Mouse (Mus musculus): ENCODE results near the gene Ccdc62. TPM values are rescaled to one million over a fixed set of nuclear protein-coding genes. Genes with fewer than 3 reads are reported as not detected.
A peak's percentile ranks its signal among the peaks of the same experiment; 100 is the strongest.

Gene Ccdc62
- polyA plus RNA-seq, 1 experiment: 4.7 TPM

GRCm38 (mm10) chr5:124000824-124001223 is 70.3 kb downstream of the Ccdc62 start:
- Histone ChIP-seq H3K27me3 (ENCODE audit: control insufficient read depth, insufficient read depth, insufficient read length) (no peaks in the 10 kb centered on the region), H3K4me3 (no peak overlapping the region), H3K79me2 (ENCODE audit: control insufficient read depth, insufficient read depth) (no peaks in the 10 kb centered on the region), H3ac (ENCODE audit: control insufficient read depth, insufficient read length) (no peak overlapping the region), H3K36me3 (ENCODE audit: control insufficient read depth, insufficient read depth) (no peaks in the 10 kb centered on the region), H3K4me2 (ENCODE audit: low read depth) (no peak overlapping the region)
- TF ChIP-seq TCF12 (IDR thresholded peaks at IDR 0.05; ENCODE audit: insufficient read depth, poor library complexity, severe bottlenecking): no peak
- no peak for TF ChIP-seq TCF3 (IDR thresholded peaks at IDR 0.05; ENCODE audit: insufficient read length, low read depth)
- TF ChIP-seq CEBPB (IDR thresholded peaks at IDR 0.05; ENCODE audit: insufficient read depth, poor library complexity, severe bottlenecking): no peak
- TF ChIP-seq USF1 (IDR thresholded peaks at IDR 0.05; ENCODE audit: low read depth): no peak
- TF ChIP-seq MAX (IDR thresholded peaks at IDR 0.05; ENCODE audit: low read depth): no peak
- no peak for TF ChIP-seq POLR2AphosphoS2 (IDR thresholded peaks at IDR 0.05; ENCODE audit: insufficient read length, low read depth)

GRCm38 (mm10) chr5:124001274-124001673 is 70.8 kb downstream of the Ccdc62 start:
- TF ChIP-seq USF1 (IDR thresholded peaks at IDR 0.05; ENCODE audit: low read depth): no peak
- no peak for TF ChIP-seq TCF12 (IDR thresholded peaks at IDR 0.05; ENCODE audit: insufficient read depth, poor library complexity, severe bottlenecking)
- no peak for TF ChIP-seq CEBPB (IDR thresholded peaks at IDR 0.05; ENCODE audit: insufficient read depth, poor library complexity, severe bottlenecking)
- no peak for TF ChIP-seq TCF3 (IDR thresholded peaks at IDR 0.05; ENCODE audit: insufficient read length, low read depth)
- TF ChIP-seq E2F4 (IDR thresholded peaks at IDR 0.05; ENCODE audit: insufficient read depth): no peak
- no peak for TF ChIP-seq REST (IDR thresholded peaks at IDR 0.05; ENCODE audit: insufficient read depth, insufficient read length)
- no peak for TF ChIP-seq MYOG (IDR thresholded peaks at IDR 0.05; ENCODE audit: control insufficient read depth in 1 of 3, insufficient read depth in 1 of 3, insufficient read length in 2 of 3, low read depth in 2 of 3)
- no peak for TF ChIP-seq MAX (IDR thresholded peaks at IDR 0.05; ENCODE audit: low read depth)
- TF ChIP-seq MYOD1 (IDR thresholded peaks at IDR 0.05; ENCODE audit: control insufficient read depth in 1 of 3, insufficient read length in 2 of 3, low read depth in 2 of 3): no peak
- no peak for TF ChIP-seq POLR2AphosphoS2 (IDR thresholded peaks at IDR 0.05; ENCODE audit: insufficient read length, low read depth)
- no peak for TF ChIP-seq POLR2A (IDR thresholded peaks at IDR 0.05; ENCODE audit: insufficient read length, low read depth)
- no peak for TF ChIP-seq SRF (IDR thresholded peaks at IDR 0.05; ENCODE audit: control insufficient read depth, insufficient read length, low read depth)
- Histone ChIP-seq H3ac (ENCODE audit: control insufficient read depth, insufficient read length) (no peak overlapping the region), H3K36me3 (ENCODE audit: control insufficient read depth, insufficient read depth) (no peaks in the 10 kb centered on the region)

GRCm38 (mm10) chr5:124002876-124003275 is 72.4 kb downstream of the Ccdc62 start:
- TF ChIP-seq REST (IDR thresholded peaks at IDR 0.05; ENCODE audit: insufficient read depth, insufficient read length): no peak
- TF ChIP-seq MAX (IDR thresholded peaks at IDR 0.05; ENCODE audit: low read depth): no peak
- no peak for TF ChIP-seq TCF3 (IDR thresholded peaks at IDR 0.05; ENCODE audit: insufficient read length, low read depth)
- TF ChIP-seq TCF12 (IDR thresholded peaks at IDR 0.05; ENCODE audit: insufficient read depth, poor library complexity, severe bottlenecking): no peak
- TF ChIP-seq E2F4 (IDR thresholded peaks at IDR 0.05; ENCODE audit: insufficient read depth): no peak
- no peak for TF ChIP-seq POLR2A (IDR thresholded peaks at IDR 0.05; ENCODE audit: insufficient read length, low read depth)
- peak in 1 of 3 experiments; percentile 39 for TF ChIP-seq MYOD1 (IDR thresholded peaks at IDR 0.05; ENCODE audit: control insufficient read depth in 1 of 3, insufficient read length in 2 of 3, low read depth in 2 of 3)
- peak in 1 of 3 experiments; percentile 45 for TF ChIP-seq MYOG (IDR thresholded peaks at IDR 0.05; ENCODE audit: control insufficient read depth in 1 of 3, insufficient read depth in 1 of 3, insufficient read length in 2 of 3, low read depth in 2 of 3)
- no peak overlapping the region for H3ac ChIP-seq (ENCODE audit: control insufficient read depth, insufficient read length)
- no peaks in the 10 kb centered on the region for H3K27me3 ChIP-seq (ENCODE audit: control insufficient read depth, insufficient read depth, insufficient read length)
- H3K36me3 ChIP-seq (ENCODE audit: control insufficient read depth, insufficient read depth): no peaks in the 10 kb centered on the region
- H3K79me2 ChIP-seq (ENCODE audit: control insufficient read depth, insufficient read depth): no peaks in the 10 kb centered on the region
- no peak overlapping the region for H3K4me2 ChIP-seq (ENCODE audit: low read depth)
- no peak overlapping the region for H3K4me3 ChIP-seq

More at GRCm38 (mm10) chr5:124001274-124001673, 70.8 kb downstream of the Ccdc62 start:
- Histone ChIP-seq H3K27me3 (ENCODE audit: control insufficient read depth, insufficient read depth, insufficient read length) (no peaks in the 10 kb centered on the region), H3K4me2 (ENCODE audit: low read depth) (no peak overlapping the region), H3K4me3 (no peak overlapping the region), H3K79me2 (ENCODE audit: control insufficient read depth, insufficient read depth) (no peaks in the 10 kb centered on the region)

GRCm38 (mm10) chr5:124003375-124003774 is 72.9 kb downstream of the Ccdc62 start:
- no peak for TF ChIP-seq E2F4 (IDR thresholded peaks at IDR 0.05; ENCODE audit: insufficient read depth)
- no peak for TF ChIP-seq TCF3 (IDR thresholded peaks at IDR 0.05; ENCODE audit: insufficient read length, low read depth)
- no peak for TF ChIP-seq CEBPB (IDR thresholded peaks at IDR 0.05; ENCODE audit: insufficient read depth, poor library complexity, severe bottlenecking)
- no peak for TF ChIP-seq MAX (IDR thresholded peaks at IDR 0.05; ENCODE audit: low read depth)
- no peak for TF ChIP-seq MYOD1 (IDR thresholded peaks at IDR 0.05; ENCODE audit: control insufficient read depth in 1 of 3, insufficient read length in 2 of 3, low read depth in 2 of 3)
- TF ChIP-seq USF1 (IDR thresholded peaks at IDR 0.05; ENCODE audit: low read depth): no peak
- TF ChIP-seq POLR2AphosphoS2 (IDR thresholded peaks at IDR 0.05; ENCODE audit: insufficient read length, low read depth): no peak
- TF ChIP-seq SRF (IDR thresholded peaks at IDR 0.05; ENCODE audit: control insufficient read depth, insufficient read length, low read depth): no peak
- Histone ChIP-seq H3K4me2 (ENCODE audit: low read depth) (no peak overlapping the region), H3ac (ENCODE audit: control insufficient read depth, insufficient read length) (no peak overlapping the region), H3K4me3 (no peak overlapping the region), H3K79me2 (ENCODE audit: control insufficient read depth, insufficient read depth) (no peaks in the 10 kb centered on the region), H3K36me3 (ENCODE audit: control insufficient read depth, insufficient read depth) (no peaks in the 10 kb centered on the region), H3K27me3 (ENCODE audit: control insufficient read depth, insufficient read depth, insufficient read length) (no peaks in the 10 kb centered on the region)

- Histone ChIP-seq H3K4me2 (ENCODE audit: low read depth) (no peak overlapping the region), H3K36me3 (ENCODE audit: control insufficient read depth, insufficient read depth) (no peaks in the 10 kb centered on the region), H3K79me2 (ENCODE audit: control insufficient read depth, insufficient read depth) (no peaks in the 10 kb centered on the region), H3ac (ENCODE audit: control insufficient read depth, insufficient read length) (no peak overlapping the region), H3K4me3 (no peak overlapping the region), H3K27me3 (ENCODE audit: control insufficient read depth, insufficient read depth, insufficient read length) (no peaks in the 10 kb centered on the region)
- TF ChIP-seq MYOD1 (IDR thresholded peaks at IDR 0.05; ENCODE audit: control insufficient read depth in 1 of 3, insufficient read length in 2 of 3, low read depth in 2 of 3): peak in 1 of 3 experiments; percentile 33
- no peak for TF ChIP-seq REST (IDR thresholded peaks at IDR 0.05; ENCODE audit: insufficient read depth, insufficient read length)
- no peak for TF ChIP-seq POLR2A (IDR thresholded peaks at IDR 0.05; ENCODE audit: insufficient read length, low read depth)
- no peak for TF ChIP-seq CEBPB (IDR thresholded peaks at IDR 0.05; ENCODE audit: insufficient read depth, poor library complexity, severe bottlenecking)
- no peak for TF ChIP-seq TCF12 (IDR thresholded peaks at IDR 0.05; ENCODE audit: insufficient read depth, poor library complexity, severe bottlenecking)
- TF ChIP-seq USF1 (IDR thresholded peaks at IDR 0.05; ENCODE audit: low read depth): no peak
- TF ChIP-seq MAX (IDR thresholded peaks at IDR 0.05; ENCODE audit: low read depth): no peak
- no peak for TF ChIP-seq E2F4 (IDR thresholded peaks at IDR 0.05; ENCODE audit: insufficient read depth)
- peak in 1 of 3 experiments; percentile 45 for TF ChIP-seq MYOG (IDR thresholded peaks at IDR 0.05; ENCODE audit: control insufficient read depth in 1 of 3, insufficient read depth in 1 of 3, insufficient read length in 2 of 3, low read depth in 2 of 3)
- no peak for TF ChIP-seq POLR2AphosphoS2 (IDR thresholded peaks at IDR 0.05; ENCODE audit: insufficient read length, low read depth)
- no peak for TF ChIP-seq SRF (IDR thresholded peaks at IDR 0.05; ENCODE audit: control insufficient read depth, insufficient read length, low read depth)
- no peak for TF ChIP-seq TCF3 (IDR thresholded peaks at IDR 0.05; ENCODE audit: insufficient read length, low read depth)
These were observed 74.1 kb downstream of the Ccdc62 start for GRCm38 (mm10) chr5:124004356-124005150.

All from myocyte (in vitro differentiated cells).